Mouse (Mus musculus) embryonic facial prominence, embryonic 15.5 days (tissue): ENCODE results near the gene Gnai1. TPM values are rescaled to one million over a fixed set of nuclear protein-coding genes. Genes with fewer than 3 reads are reported as not detected.
"Not testable (repeated sequence)": the region's sequence is repeated elsewhere in the genome, so short reads cannot be mapped to it uniquely, and the experiment has no call there.

Experiments used
- ATAC-seq: fragments of 200-750 bp; cut with Nextera tagmentation; 2 replicates; pipeline ENCODE4 v1.8.0; 2017; ENCODE audit warnings: low read depth, moderate TSS enrichment; ENCODE audit not compliant: insufficient number of reproducible peaks, low FRiP score, low TSS enrichment
- H3K27ac ChIP-seq: fragments of 300-500 bp; sonication (generic); replicated peaks from 2 replicates; pipeline ENCODE4 v1.5.1; 2015; ENCODE audit warnings: mild to moderate bottlenecking, inconsistent platforms
- H3K27me3 ChIP-seq: fragments of 300-500 bp; sonication (generic); 2 replicates; pipeline ENCODE4 v1.6.1; 2015; ENCODE audit warnings: inconsistent platforms
- H3K36me3 ChIP-seq: fragments of 300-500 bp; sonication (generic); 2 replicates; pipeline ENCODE4 v1.6.1; 2015; ENCODE audit warnings: mild to moderate bottlenecking, inconsistent platforms
- H3K4me1 ChIP-seq: fragments of 300-500 bp; sonication (generic); 2 replicates; pipeline ENCODE4 v1.6.1; 2015; ENCODE audit warnings: inconsistent platforms
- H3K4me2 ChIP-seq: fragments of 300-500 bp; sonication (generic); replicated peaks from 2 replicates; pipeline ENCODE4 v1.6.1; 2015; ENCODE audit warnings: mild to moderate bottlenecking, inconsistent platforms
- H3K4me3 ChIP-seq: fragments of 300-500 bp; sonication (generic); replicated peaks from 2 replicates; pipeline ENCODE4 v1.5.1; 2015; ENCODE audit warnings: mild to moderate bottlenecking, inconsistent platforms
- H3K9ac ChIP-seq: fragments of 300-500 bp; sonication (generic); 2 replicates; pipeline ENCODE4 v1.6.1; 2015; ENCODE audit warnings: inconsistent platforms
- H3K9me3 ChIP-seq: fragments of 300-500 bp; sonication (generic); replicated peaks from 2 replicates; pipeline ENCODE4 v1.6.1; 2016; ENCODE audit warnings: inconsistent platforms
- WGBS: fragments of 180-500 bp; shearing (Covaris S2); methylation state at CpG from one replicate; pipeline ENCODE4 v1.1.7; 2015; 5-methylcytosine and 5-hydroxymethylcytosine counted together
- polyA plus RNA-seq: library from polyadenylated mRNA; unstranded; fragments of >200 nt; fragmentation: Nextera tagmentation; extraction: Ambion mirVana; gene quantifications from 2 replicates; pipeline ENCODE4 v1.2.1, GENCODE M21; 2015

The Gnai1 gene
- 46.2 and 47.4 TPM in 2 replicates for polyA plus RNA-seq

DNA sequence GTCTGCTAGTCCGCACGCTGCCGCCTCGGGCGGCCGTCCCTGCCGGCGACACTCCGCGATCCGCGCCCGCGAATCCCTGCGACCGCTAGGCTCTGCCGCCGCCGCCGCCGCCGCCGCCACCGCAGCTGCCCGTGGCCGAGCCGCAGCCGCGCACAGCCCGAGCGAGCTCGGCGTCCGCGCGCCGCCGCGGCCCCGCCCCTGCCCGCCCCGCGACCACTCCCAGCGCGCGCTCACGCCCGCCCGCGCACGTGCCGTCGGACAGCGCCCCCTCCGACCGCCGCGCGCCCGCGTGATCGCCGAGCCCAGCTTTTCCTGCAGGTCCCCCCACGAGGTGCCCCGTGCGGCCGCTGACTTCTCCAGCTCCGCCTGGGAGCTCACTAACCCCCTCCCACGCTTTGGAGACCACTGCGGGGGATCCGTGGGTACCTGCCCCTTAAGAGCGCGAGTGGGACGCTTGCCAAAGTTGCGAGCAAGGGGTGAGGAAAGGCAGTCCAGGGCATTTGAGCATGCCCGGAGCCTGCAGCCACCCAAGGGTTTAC is at the start of gene Gnai1:
TSS of gene Gnai1 (minus strand) at position 75 of the 539 bp plus-strand sequence.
- H3K4me1 ChIP-seq = peaks cover 17% of the 10 kb centered on the region
- under 1% methylated on average over 76 of the region's 76 CpGs for WGBS
- H3K9me3 ChIP-seq = no peaks in the 10 kb centered on the region
- no peaks in the 10 kb centered on the region for H3K36me3 ChIP-seq
- H3K4me2 ChIP-seq = peak within 1 kb of the TSS; percentile 88
- H3K4me3 ChIP-seq = peak within 1 kb of the TSS; percentile 79
- peak within 1 kb of the TSS; percentile 72 for H3K9ac ChIP-seq
- peak; percentile 96 for ATAC-seq
- H3K27me3 ChIP-seq = no peaks in the 10 kb centered on the region
- peak within 1 kb of the TSS; percentile 77 for H3K27ac ChIP-seq

DNA sequence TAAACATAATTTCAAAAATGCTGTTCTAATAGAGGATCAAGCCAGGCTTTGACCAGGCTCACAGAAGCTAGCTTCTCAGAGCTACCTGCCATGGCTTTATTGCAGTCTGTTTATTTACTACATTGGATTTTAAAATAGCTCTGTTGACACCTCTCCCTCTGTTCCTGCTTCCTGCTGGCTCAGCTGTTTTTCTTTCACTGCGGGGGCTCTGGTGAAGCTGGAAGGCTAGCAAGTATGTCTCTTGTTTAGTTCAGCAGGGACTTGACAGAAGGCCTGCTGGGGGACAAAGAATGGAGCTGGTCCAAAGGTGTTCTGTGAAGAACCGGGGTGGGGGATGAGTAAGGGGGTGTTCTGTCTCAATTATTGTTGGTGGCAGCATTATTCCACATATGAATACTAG is 7.7 kb upstream of the Gnai1 start:
- Histone ChIP-seq H3K9me3 (no peaks in the 10 kb centered on the region), H3K4me3 (no peak overlapping the region), H3K9ac (no peak overlapping the region), H3K27ac (no peak overlapping the region), H3K4me1 (no peaks in the 10 kb centered on the region), H3K4me2 (no peak overlapping the region), H3K27me3 (no peaks in the 10 kb centered on the region), H3K36me3 (no peaks in the 10 kb centered on the region)
- 8% methylated on average over 2 of the region's 2 CpGs for WGBS
- ATAC-seq = no peak

DNA sequence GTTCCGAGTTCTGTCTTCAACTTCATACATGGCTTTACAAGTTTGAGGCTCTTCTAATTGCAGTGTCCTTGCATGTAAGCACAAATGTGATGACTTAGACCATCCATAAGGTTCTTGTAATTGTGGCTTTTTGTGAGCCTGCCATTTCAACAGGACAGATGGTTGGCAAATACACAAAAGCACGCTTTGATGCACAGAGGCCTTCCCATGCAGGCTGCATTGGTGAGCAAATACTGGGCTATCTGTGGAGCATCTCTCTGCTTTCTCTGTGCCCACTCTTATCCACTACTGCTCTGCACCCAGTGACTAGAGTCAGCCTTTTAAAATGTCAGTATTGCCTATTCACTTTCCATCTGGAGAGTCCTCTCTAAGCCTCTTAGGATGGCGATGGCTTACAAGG is 5.3 kb upstream of the Gnai1 start:
- Histone ChIP-seq H3K4me3 (no peak overlapping the region), H3K9ac (no peak overlapping the region), H3K4me2 (no peak overlapping the region), H3K4me1 (peaks cover 6% of the 10 kb centered on the region; the same call in 1 of the 2 replicates), H3K27ac (no peak overlapping the region), H3K36me3 (no peaks in the 10 kb centered on the region), H3K9me3 (no peaks in the 10 kb centered on the region), H3K27me3 (no peaks in the 10 kb centered on the region)
- 91% methylated on average over 3 of the region's 3 CpGs for WGBS
- ATAC-seq = no peak

DNA sequence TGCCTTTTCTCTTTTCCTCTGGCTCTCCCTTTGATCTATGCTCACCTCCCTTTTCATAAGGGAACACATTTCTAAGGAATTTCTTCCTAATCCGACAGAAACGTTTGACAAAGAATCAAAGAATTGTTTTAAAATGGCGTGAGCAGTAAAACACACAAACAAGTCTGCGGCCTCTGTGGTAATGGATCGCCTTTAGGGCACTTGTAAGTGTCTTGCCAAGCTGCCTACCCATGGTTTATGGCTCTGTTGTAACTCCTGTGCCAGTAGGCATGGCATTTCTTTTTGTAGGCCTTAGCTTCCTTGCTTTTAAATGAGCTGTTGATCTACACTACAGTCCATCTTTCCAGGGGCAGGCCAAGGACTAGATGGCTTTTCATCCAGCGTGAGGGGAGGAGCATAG is 801 bp upstream of the Gnai1 start:
- WGBS = 22% methylated on average over 6 of the region's 6 CpGs
- Histone ChIP-seq H3K9me3 (no peaks in the 10 kb centered on the region), H3K4me2 (peak overlapping the region; percentile 88), H3K36me3 (no peaks in the 10 kb centered on the region), H3K4me3 (peak overlapping the region; percentile 79), H3K27ac (0 out of 2 replicates have a peak overlapping the region, but pooled peaks have one; percentile 65), H3K27me3 (no peaks in the 10 kb centered on the region), H3K4me1 (peaks cover 17% of the 10 kb centered on the region), H3K9ac (no peak overlapping the region)
- no peak for ATAC-seq

DNA sequence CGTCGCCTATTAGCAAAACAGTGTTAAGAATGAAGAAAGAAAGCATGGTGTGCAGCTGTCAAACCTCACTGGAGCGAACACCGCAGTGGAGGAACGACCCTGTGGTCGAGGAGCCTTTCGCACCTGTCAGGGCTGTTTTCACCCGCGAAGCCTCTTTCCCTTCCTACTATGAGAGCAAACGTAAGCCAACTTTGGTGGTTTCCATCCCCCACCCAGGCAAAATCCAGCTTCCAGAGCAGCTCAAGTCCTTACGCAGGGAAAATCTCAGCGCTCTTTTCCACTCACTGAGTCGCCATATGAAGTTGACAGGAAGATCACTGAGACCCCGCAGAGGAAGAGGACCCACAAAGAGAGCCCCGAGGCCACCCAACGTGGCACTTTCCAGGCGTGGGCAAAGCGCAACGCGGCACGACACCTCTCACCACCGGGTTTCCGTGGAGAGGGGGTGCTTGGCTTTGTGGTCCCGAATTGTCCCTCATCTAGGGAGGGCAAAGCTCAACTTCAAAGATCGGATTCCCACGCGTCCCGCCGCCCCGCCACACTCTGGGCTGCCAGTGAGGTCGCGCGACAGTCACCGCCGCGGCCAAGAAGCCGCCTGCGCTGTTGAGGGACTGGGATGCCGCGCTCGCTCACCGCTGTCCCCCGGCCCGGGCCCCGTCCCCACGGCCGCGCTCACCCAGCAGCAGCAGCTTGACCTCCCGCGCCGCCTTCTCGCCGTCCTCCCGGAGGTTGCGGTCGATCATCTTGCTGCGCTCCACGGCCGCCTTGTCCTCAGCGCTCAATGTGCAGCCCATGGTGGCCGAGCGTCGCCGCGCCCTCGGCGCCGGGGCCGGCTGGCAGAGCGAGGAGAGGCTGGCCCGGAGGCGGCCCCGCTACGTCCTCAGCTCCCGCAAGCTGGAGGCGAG is 527 bp downstream of the Gnai1 start:
- peak overlapping the region; percentile 77 for H3K27ac ChIP-seq
- ATAC-seq = peak; percentile 80

DNA sequence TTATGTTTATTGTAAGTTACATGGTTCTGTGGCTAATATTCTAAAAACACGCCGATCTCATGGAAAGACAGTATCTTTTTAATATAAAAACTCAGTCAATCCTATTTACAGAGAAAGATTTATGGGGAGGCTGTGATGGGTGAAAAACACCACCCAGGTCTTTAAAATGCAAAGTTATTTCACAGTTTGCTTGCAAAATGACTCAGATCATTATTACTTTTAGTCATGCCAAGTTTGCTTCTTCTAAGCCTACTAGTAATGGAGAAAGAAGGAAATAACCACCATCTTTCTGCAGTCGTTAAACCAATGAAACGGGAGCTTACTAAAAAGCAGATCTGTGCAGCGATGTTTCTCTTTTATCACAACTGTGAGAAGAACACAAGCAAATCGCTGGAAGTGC is 1.4 kb downstream of the Gnai1 start:
- ATAC-seq = no peak
- Histone ChIP-seq H3K9me3 (no peaks in the 10 kb centered on the region), H3K27me3 (no peaks in the 10 kb centered on the region), H3K36me3 (no peaks in the 10 kb centered on the region), H3K4me1 (peaks cover 17% of the 10 kb centered on the region), H3K4me3 (peak overlapping the region; percentile 79), H3K4me2 (peak overlapping the region; percentile 88), H3K9ac (no peak overlapping the region), H3K27ac (no peak overlapping the region)
- WGBS = 28% methylated on average over 6 of the region's 6 CpGs

More for the DNA sequence above, 527 bp downstream of the Gnai1 start:
- under 1% methylated on average over 73 of the region's 76 CpGs for WGBS
- Histone ChIP-seq H3K4me3 (peak overlapping the region; percentile 79), H3K27me3 (no peaks in the 10 kb centered on the region), H3K36me3 (no peaks in the 10 kb centered on the region), H3K9ac (peak overlapping the region; percentile 72), H3K4me2 (peak overlapping the region; percentile 88), H3K9me3 (no peaks in the 10 kb centered on the region), H3K4me1 (peaks cover 17% of the 10 kb centered on the region)

DNA sequence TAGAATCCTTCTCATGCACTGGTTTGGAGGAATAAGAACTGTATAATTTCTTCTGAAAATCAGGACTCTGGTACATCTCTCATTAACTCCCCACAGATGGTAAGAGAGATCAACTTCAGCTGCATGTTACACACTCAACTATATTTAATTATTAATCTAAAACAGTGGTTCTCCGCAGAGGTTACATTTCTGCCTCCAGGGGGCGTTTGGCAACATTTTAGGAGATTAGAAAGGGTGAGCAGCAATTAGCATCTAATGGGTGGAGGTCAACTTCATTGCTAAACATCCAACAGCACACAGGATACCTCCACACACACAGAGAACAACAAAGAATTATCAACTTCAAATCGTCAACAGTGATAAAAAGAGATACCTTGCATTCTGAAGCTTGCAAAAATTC is 2.0 kb downstream of the Gnai1 start:
- 7% methylated on average over 3 of the region's 3 CpGs for WGBS
- no peak for ATAC-seq
- H3K4me2 ChIP-seq = peak overlapping the region; percentile 88
- H3K9ac ChIP-seq = no peak overlapping the region
- H3K4me1 ChIP-seq = peaks cover 17% of the 10 kb centered on the region
- H3K27ac ChIP-seq = no peak overlapping the region
- H3K9me3 ChIP-seq = no peaks in the 10 kb centered on the region
- peak overlapping the region; percentile 79 for H3K4me3 ChIP-seq
- H3K36me3 ChIP-seq = no peaks in the 10 kb centered on the region
- no peaks in the 10 kb centered on the region for H3K27me3 ChIP-seq

DNA sequence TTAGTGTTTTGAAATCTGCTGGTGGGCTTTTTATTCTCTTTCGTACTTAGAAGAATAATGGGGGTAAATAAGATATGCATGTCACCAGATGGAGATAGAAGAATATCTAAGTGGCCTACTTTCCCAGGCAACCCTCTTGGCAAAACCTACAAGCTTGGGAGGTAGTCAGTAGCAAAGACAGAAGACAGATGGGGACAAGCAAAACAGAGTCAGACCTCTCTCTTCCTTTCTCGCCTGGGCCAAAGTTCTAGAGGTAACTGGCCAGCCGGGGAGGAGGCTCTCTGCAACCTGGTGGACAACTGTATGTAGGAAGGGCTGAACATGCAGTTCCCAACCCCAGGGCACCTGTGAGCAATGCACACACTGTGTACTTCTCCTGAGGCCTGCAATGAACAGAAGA is 12.9 kb downstream of the Gnai1 start:
- Histone ChIP-seq H3K9ac (no peak overlapping the region), H3K4me2 (no peak overlapping the region), H3K36me3 (no peaks in the 10 kb centered on the region), H3K4me1 (no peaks in the 10 kb centered on the region), H3K27ac (no peak overlapping the region), H3K27me3 (no peaks in the 10 kb centered on the region), H3K9me3 (no peaks in the 10 kb centered on the region), H3K4me3 (no peak overlapping the region)
- ATAC-seq = no peak
- 95% methylated on average over 3 of the region's 3 CpGs for WGBS

DNA sequence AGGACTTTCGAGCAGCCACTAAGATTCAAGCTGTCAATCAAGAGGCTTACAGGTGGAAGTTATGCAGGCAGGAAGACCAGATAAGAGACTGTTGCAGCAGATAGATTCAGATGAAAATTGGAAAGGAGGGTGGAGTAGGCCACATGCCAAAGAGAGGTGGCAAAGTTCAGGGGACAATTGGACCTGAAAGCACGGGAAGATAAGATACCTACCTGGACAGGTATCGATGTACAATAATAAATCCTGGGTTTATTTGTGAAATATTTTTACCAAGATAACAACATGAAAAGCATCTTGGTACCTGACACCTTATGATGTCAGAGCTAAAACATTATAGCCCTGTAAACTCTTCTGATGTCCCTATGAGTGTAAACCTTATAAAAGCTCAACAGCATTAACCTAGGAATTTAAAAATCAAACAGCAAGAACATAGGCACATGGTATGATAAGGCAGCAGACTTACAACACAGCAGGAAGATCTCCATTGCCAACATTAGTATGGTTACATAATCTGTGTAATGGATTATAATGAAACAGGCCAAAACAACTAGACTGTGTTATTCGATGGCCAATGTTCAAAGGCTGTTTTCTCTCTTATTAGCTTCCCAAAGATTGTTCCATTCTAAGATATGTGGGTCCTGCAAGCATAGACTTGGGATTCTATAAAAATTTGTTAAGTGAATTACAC is 16.6 kb downstream of the Gnai1 start:
- no peak for ATAC-seq
- 84% methylated on average over 4 of the region's 4 CpGs for WGBS

DNA sequence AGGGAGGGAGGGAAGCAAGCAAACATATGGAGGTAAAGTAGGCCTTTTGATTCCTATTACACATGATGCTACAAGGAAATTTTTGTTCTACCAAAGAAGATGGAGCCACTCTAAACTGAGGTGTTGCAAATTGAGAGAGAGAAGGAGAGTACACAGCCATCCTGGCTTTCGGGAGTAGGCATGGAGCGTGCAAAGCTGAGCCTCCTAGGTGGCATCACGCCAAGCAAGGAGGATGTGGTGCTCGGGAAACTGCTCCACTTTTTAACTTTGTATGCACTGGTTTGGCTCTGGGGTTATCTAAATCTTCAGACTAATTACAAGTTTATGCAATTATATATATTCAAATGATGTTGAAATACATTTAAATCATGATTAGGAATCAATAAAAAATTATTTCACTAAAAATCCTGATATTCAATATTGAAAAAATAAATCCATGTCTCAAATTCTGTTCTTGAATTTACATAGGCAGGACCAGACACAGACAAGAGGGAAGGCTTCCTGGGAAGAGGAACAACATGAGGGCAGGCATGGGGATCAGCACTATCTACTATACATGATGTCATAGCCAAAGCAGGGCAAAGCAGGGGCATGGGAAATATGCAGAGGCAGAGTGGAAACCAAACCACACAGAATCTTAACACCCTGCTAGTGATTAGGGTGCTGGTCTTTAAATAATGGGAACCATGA is 17.2 kb downstream of the Gnai1 start:
- no peaks in the 10 kb centered on the region for H3K27me3 ChIP-seq
- H3K9me3 ChIP-seq = no peaks in the 10 kb centered on the region
- WGBS = 67% methylated on average over 4 of the region's 4 CpGs
- no peak overlapping the region for H3K4me3 ChIP-seq
- no peak for ATAC-seq
- H3K9ac ChIP-seq = no peak overlapping the region
- no peaks in the 10 kb centered on the region for H3K4me1 ChIP-seq
- H3K4me2 ChIP-seq = no peak overlapping the region
- H3K36me3 ChIP-seq = no peaks in the 10 kb centered on the region
- H3K27ac ChIP-seq = no peak overlapping the region

More for the DNA sequence above, 16.6 kb downstream of the Gnai1 start:
- Histone ChIP-seq H3K4me2 (no peak overlapping the region), H3K4me3 (no peak overlapping the region), H3K9ac (no peak overlapping the region), H3K27me3 (no peaks in the 10 kb centered on the region), H3K36me3 (no peaks in the 10 kb centered on the region), H3K27ac (no peak overlapping the region), H3K4me1 (no peaks in the 10 kb centered on the region), H3K9me3 (no peaks in the 10 kb centered on the region)

DNA sequence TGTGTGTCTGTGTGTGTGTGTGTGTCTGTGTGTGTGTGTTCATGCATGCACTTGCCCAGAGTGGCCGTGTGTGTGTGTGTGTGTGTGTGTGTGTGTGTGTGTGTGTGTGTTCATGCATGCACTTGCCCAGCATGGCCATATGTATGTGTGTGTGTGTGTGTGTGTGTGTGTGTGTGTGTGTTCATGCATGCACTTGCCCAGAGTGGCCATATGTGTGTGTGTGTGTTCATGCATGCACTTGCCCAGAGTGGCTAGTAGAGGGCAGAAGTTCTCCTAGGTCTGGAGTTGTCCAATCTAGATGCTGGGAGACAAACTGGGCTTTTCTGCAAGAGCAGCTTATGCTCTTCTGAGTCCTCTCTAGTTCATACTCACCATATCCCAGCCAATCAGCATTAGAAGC is 18.3 kb downstream of the Gnai1 start:
- not testable (repeated sequence) for H3K27me3 ChIP-seq, H3K36me3 ChIP-seq, ATAC-seq, H3K9ac ChIP-seq, H3K4me3 ChIP-seq, H3K9me3 ChIP-seq, H3K4me2 ChIP-seq, H3K4me1 ChIP-seq, H3K27ac ChIP-seq
- 69% methylated on average over 1 of the region's 1 CpGs for WGBS
